Mouse (Mus musculus): ENCODE data around the gene Pla1a.

GRCm38 (mm10) chr16:38347588-38347987 is 85.4 kb downstream of the Pla1a start:
- TF ChIP-seq CTCF (IDR thresholded peaks at IDR 0.05) (no peak), EP300 (IDR thresholded peaks at IDR 0.05) (no peak)

Measured in lung, postnatal 0 days (tissue).